Mouse (Mus musculus) small intestine, adult 2 months (tissue): ENCODE measurements at regions not wholly inside any gene's neighbourhood (a gene's known extent, or its start where the extent isn't known, plus 50 kb on each side); places are given as distances from the start of the nearest gene placed in this dataset.
A peak's percentile ranks its signal among the peaks of the same experiment; 100 is the strongest.

Source experiments
- H3K27ac ChIP-seq: fragments of 200-500 bp; 2 replicates; pipeline ENCODE4 v1.5.1; 2012; ENCODE audit warnings: low read depth, low read length, control low read depth, inconsistent platforms; ENCODE audit not compliant: insufficient read depth
- H3K27me3 ChIP-seq: fragments of 200-500 bp; 2 replicates; pipeline ENCODE4 v1.6.1; 2012; ENCODE audit warnings: mild to moderate bottlenecking, moderate library complexity, low read length, inconsistent platforms; ENCODE audit not compliant: control insufficient read depth, insufficient read depth
- H3K36me3 ChIP-seq: fragments of 200-500 bp; 2 replicates; pipeline ENCODE4 v1.6.1; 2012; ENCODE audit warnings: mild to moderate bottlenecking, low read length, control low read depth, inconsistent platforms; ENCODE audit not compliant: control insufficient read depth, insufficient read depth
- H3K4me1 ChIP-seq: fragments of 200-500 bp; 2 replicates; pipeline ENCODE4 v1.6.1; 2012; ENCODE audit warnings: low read length, inconsistent platforms, mixed read lengths; ENCODE audit not compliant: control insufficient read depth, insufficient read depth, insufficient read length
- H3K4me3 ChIP-seq: fragments of 200-500 bp; 2 replicates; pipeline ENCODE4 v1.5.1; 2012; ENCODE audit warnings: low read depth, mild to moderate bottlenecking, control low read depth, inconsistent platforms, low read length, moderate library complexity
- CTCF ChIP-seq: fragments of 200-500 bp; IDR thresholded peaks from 2 replicates; pipeline ENCODE4 v1.5.1; 2012; ENCODE audit warnings: low read depth, mild to moderate bottlenecking, control low read depth, inconsistent platforms, low read length, moderate library complexity, mixed read lengths; ENCODE audit not compliant: insufficient replicate concordance, insufficient read length; ENCODE audit errors: extremely low read depth
- POLR2A ChIP-seq: fragments of 200-500 bp; IDR thresholded peaks from 2 replicates; pipeline ENCODE4 v1.6.1; 2012; ENCODE audit warnings: low read depth, mild to moderate bottlenecking, control low read depth, inconsistent platforms, low read length, moderate library complexity
- WGBS: fragments of 180-500 bp; shearing (Covaris S2); methylation state at CpG from one replicate; pipeline ENCODE4 v1.1.7; 2018; 5-methylcytosine and 5-hydroxymethylcytosine counted together

DNA sequence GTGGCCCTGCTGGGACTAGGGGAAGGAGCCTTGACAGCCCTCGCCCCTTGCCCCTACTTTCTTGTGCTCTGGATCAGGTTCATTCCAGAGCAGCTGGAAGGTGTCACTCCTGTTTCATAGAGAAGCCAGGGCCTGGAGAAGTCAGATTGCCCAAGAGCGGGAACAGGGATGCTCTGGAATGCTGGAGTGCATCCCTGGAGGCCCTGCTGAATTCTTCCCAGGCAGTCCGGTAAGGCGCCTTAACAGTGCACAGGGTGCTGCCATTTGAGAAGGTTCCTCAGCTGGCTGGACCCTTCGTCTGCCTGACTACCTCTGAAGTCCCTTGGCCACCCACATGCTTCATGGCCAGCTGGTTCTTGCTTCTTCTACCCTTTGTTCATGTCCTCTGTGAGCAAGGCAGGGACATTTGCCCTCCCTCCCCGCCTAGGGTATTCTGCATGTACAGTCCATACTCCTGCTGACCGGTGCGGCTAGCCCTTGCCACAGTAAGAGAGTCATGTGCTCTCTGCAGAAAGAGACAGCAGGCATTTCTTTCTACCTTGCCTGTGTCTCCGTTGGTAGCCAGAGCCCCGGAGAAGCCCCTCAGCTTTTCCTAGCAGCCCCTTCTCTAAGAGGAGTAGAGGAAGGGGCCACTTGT lies 68.5 kb upstream of the Smndc1 start:
- Histone ChIP-seq H3K4me1 (peaks cover 10% of the 10 kb centered on the region), H3K27me3 (no peaks in the 10 kb centered on the region), H3K36me3 (no peaks in the 10 kb centered on the region), H3K4me3 (no peak overlapping the region), H3K27ac (no peak overlapping the region)
- 70% methylated on average over 10 of the region's 10 CpGs for WGBS
- TF ChIP-seq CTCF (no peak), POLR2A (no peak)

DNA sequence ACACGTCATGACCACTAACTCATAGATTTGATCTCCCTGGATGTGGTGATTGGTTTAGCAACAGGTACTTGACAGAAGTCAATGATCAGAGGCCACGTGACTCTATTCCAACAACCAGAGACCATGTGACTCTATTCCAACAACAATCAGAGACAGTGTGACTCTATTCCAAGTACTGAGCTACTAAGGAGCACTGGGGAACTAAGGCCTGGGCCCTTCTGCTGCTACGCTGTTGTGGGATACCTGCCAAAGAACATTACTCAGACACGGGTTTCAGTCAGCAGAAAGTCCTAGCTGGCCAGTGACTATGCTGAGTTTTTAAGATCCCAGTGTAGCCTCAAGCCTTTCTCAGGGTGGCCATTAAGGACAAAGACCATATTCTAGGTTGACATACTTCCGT lies 66.3 kb upstream of the Smndc1 start:
- no peaks in the 10 kb centered on the region for H3K27me3 ChIP-seq
- no peak overlapping the region for H3K4me3 ChIP-seq
- WGBS = 73% methylated on average over 5 of the region's 5 CpGs
- peaks cover 16% of the 10 kb centered on the region for H3K4me1 ChIP-seq
- H3K36me3 ChIP-seq = no peaks in the 10 kb centered on the region
- TF ChIP-seq CTCF = no peak
- H3K27ac ChIP-seq = no peak overlapping the region

DNA sequence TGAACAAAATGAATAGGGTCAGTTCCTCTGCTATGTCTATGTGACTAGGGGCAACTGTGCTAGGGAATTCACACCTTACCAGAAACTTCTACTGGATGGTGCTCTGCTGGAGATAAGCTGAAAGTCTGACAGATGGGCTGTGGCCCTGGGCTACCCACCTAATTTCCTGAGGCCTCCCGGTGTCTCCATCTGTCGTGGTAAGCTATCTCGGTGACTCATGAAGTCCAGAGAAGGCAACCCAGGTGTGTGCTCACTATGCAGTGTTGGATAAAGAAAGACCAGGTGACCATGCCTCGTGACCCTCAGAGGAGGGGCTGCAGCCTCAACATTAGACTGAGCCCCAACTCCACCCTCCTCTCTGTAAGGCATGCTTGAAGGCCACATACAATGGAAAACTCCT lies 64.2 kb upstream of the Smndc1 start:
- 69% methylated on average over 4 of the region's 4 CpGs for WGBS
- H3K4me1 ChIP-seq = peaks cover 23% of the 10 kb centered on the region
- no peak overlapping the region for H3K27ac ChIP-seq
- H3K27me3 ChIP-seq = no peaks in the 10 kb centered on the region
- TF ChIP-seq POLR2A (no peak), CTCF (no peak)
- no peak overlapping the region for H3K4me3 ChIP-seq
- H3K36me3 ChIP-seq = no peaks in the 10 kb centered on the region

- WGBS = 87% methylated on average over 3 of the region's 3 CpGs
- Histone ChIP-seq H3K36me3 (no peaks in the 10 kb centered on the region), H3K4me3 (no peak overlapping the region), H3K27ac (no peak overlapping the region), H3K4me1 (peaks cover 29% of the 10 kb centered on the region; the same call in 1 of the 2 replicates), H3K27me3 (no peaks in the 10 kb centered on the region)
- TF ChIP-seq CTCF = no peak
- TF ChIP-seq POLR2A = no peak
Measured at GRCm38 (mm10) chr19:53454059-53454458, 63.7 kb upstream of the Smndc1 start.

GRCm38 (mm10) chr19:53453317-53453947 lies 63.1 kb upstream of the Smndc1 start:
- Histone ChIP-seq H3K27ac (no peak overlapping the region), H3K36me3 (no peaks in the 10 kb centered on the region), H3K4me3 (no peak overlapping the region), H3K4me1 (peaks cover 33% of the 10 kb centered on the region; the same call in 1 of the 2 replicates), H3K27me3 (no peaks in the 10 kb centered on the region)
- TF ChIP-seq POLR2A = no peak
- no peak for TF ChIP-seq CTCF
- 88% methylated on average over 13 of the region's 13 CpGs for WGBS

GRCm38 (mm10) chr19:53452360-53452759 lies 62.0 kb upstream of the Smndc1 start:
- Histone ChIP-seq H3K27ac (no peak overlapping the region), H3K27me3 (no peaks in the 10 kb centered on the region), H3K4me1 (peaks cover 33% of the 10 kb centered on the region; the same call in 1 of the 2 replicates), H3K4me3 (no peak overlapping the region), H3K36me3 (no peaks in the 10 kb centered on the region)
- 16% methylated on average over 3 of the region's 3 CpGs for WGBS
- no peak for TF ChIP-seq POLR2A
- TF ChIP-seq CTCF = no peak

- TF ChIP-seq POLR2A (no peak), CTCF (no peak)
- H3K36me3 ChIP-seq = no peaks in the 10 kb centered on the region
- H3K27ac ChIP-seq = peak overlapping the region; percentile 70; the same call in 1 of the 2 replicates
- H3K4me1 ChIP-seq = peaks cover 33% of the 10 kb centered on the region; the same call in 1 of the 2 replicates
- no peak overlapping the region for H3K4me3 ChIP-seq
- no peaks in the 10 kb centered on the region for H3K27me3 ChIP-seq
- WGBS = 71% methylated on average over 13 of the region's 13 CpGs
Measured at GRCm38 (mm10) chr19:53451388-53451922, 61.1 kb upstream of the Smndc1 start.
